Mouse (Mus musculus) bone marrow macrophage, adult 2 months (primary cell): Measurements from ENCODE around the gene Tjp1.

Source experiments
- CTCF ChIP-seq: IDR thresholded peaks from 2 replicates; pipeline ENCODE4 v1.5.1; 2012; ENCODE audit warnings: low read depth, mild to moderate bottlenecking, low read length, moderate library complexity
- POLR2A ChIP-seq: IDR thresholded peaks from 2 replicates; pipeline ENCODE4 v1.6.1; 2012; ENCODE audit warnings: mild to moderate bottlenecking, low read depth, low read length, borderline replicate concordance

- no peak for TF ChIP-seq CTCF
- TF ChIP-seq POLR2A: no peak
Measured at GRCm38 (mm10) chr7:65375176-65375575, 152.4 kb downstream of the Tjp1 start.
